Mouse (Mus musculus): ENCODE measurements around the gene Areg.

Gene Areg

DNA sequence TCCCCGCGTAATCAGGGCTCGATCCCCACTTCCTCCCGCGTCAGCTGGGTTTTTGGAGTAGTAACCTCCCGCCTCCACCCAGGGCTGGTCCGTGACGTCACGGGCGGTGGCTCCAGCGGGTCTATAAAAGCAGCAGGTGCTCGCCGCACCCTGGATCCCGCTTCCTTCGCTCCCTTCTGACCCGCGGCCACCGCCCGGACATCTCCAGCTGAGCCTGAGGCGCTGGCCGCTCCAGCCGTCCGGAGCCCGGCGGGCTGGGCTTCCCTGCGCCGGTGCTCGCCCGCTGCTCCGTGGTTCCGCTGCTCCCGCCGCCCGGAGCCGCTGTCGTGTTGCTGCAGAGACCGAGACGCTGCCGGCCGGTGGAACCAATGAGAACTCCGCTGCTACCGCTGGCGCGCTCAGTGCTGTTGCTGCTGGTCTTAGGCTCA, at the start of gene Areg:
Gene Areg (plus strand): TSS at position 154 of the 428 bp plus-strand sequence.
- DNase-seq = peak; percentile 70

GRCm38 (mm10) chr5:91090301-91090700, 49.1 kb upstream of the Areg start:
- no peak for DNase-seq

GRCm38 (mm10) chr5:91097911-91098614, 41.3 kb upstream of the Areg start:
- DNase-seq = no peak

DNA sequence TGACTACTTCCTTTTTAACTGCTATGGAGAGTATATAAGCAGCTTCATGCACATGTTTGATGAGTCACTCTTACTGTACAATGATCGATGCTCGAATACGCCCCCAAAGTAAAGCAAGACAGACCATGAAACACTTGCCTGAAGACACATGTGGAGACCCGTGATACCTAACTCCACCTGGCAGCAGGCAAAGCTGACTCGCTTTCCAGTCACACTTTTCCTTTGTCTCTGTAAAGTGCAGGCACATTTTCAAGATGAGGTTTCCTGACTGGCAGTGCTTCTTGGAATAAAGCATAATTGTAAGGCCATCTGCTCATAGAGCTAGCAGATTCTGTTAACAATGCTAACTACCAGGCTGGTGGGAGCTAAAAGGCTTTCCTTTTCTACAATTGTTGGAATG, 37.7 kb upstream of the Areg start:
- no peak for DNase-seq

GRCm38 (mm10) chr5:91103943-91104665, 35.3 kb upstream of the Areg start:
- DNase-seq = peak; percentile 4

GRCm38 (mm10) chr5:91106248-91106647, 33.2 kb upstream of the Areg start:
- DNase-seq = no peak

DNA sequence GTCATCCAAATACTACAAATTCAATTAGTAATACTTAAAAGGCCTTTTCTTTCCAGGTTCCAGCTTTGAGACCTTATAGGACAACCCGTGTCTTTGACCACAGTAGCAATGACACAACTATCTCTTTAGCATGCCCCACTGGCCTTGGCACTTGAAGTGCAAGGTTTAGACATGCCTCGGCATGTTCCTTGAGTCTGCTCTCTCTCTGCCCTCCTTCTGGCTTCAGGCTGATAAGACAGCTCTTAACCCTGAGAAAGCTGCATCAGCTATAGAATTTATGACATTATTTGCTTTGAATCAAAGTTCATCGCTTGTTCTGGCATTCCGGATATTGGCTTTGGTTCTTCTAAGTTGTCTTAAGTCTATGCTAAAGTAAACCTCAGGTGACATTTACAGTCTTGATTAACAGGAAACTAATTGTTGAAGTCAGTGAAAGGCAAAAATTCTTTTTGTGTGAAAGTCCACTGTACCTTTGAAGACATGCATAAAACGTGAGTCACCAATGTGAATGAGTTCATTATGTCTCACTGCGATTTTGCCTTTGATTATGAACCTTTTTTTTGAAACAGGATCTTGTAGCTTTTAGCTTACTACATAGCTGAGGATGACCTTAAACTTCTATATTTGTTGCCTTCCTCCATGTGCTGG, 29.3 kb upstream of the Areg start:
- DNase-seq = no peak

DNA sequence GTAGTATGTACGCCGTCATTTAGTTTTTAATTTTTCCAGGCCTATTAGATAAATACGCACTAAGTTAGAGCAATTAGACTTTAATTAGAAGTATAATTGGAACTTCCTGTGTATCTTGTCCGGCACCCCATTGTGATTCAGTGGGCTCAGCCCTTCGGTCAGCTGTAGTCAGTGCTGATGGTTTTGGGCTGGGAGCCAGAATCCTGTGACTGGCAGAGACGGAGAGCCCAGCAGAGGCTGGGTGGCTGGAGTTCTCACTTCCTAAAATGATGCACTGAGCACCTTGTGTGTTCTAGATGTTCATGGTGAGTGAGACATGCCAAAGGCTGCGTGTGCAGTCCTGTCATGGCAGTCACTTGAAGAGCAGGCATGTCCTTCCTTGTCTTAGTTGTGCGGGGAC, 28.4 kb upstream of the Areg start:
- DNase-seq = peak; percentile 21

DNA sequence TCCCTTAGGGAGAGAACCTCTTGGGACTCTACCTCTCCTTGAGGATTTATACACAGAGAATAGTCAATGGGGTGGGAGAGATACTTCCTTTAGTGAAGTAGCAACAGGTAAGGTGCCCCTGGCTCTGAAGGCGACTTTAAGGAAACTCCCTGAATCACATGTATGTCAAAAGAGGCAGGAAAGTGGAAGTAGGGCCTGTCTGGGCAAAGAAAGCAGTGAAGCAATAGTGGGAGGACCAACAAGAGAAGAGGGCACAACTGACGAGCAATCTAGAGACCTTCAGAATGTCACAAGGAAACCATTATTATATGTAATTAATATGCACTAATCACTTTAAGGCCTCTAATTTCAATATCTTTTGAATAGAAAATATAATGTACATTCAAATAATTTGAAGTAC, 25.4 kb upstream of the Areg start:
- no peak for DNase-seq

- DNase-seq = no peak
These were observed 24.8 kb upstream of the Areg start for GRCm38 (mm10) chr5:91114574-91114973.

DNA sequence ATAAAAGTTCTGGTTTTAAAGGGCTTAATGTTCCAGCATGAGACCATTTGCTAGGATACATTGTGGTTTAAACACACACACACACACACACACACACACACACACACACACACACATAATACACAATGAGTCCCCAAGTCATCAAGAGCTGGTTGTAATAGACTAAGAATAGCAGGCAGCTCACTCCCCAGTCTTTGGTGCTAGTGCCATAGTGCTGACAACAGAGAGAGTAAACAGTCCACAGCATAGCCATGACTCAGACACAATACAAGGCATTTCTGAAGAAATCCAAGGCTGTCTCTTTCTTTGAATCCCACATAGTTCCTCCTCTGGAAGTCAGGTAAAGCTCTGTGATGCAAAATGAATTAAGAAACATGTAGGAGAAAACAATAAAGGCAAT, 20.8 kb upstream of the Areg start:
- DNase-seq = no peak

GRCm38 (mm10) chr5:91123404-91123803, 16.0 kb upstream of the Areg start:
- DNase-seq = no peak

DNA sequence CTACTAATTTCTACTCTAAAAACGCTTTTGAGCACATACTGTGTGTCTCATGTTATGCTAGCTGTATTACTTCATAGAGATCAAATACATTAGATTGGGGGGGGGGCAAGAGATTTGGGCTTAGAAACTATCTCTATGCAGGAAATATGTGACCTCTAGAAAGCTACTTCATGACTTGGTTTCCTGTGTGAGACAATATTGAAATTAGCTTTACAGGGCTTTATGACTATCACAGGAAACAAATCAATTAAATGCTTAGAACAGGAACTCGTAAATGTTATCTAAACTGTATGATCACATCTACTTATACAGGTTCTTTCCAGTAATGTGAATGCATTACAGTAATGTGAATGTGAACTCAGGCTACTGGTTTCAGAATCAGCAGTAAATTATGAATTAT, 15.3 kb upstream of the Areg start:
- DNase-seq = no peak

- no peak for DNase-seq
These were observed 12.8 kb upstream of the Areg start for GRCm38 (mm10) chr5:91126623-91127022.

- DNase-seq = no peak
These were observed 4.4 kb upstream of the Areg start for GRCm38 (mm10) chr5:91134961-91135360.

DNA sequence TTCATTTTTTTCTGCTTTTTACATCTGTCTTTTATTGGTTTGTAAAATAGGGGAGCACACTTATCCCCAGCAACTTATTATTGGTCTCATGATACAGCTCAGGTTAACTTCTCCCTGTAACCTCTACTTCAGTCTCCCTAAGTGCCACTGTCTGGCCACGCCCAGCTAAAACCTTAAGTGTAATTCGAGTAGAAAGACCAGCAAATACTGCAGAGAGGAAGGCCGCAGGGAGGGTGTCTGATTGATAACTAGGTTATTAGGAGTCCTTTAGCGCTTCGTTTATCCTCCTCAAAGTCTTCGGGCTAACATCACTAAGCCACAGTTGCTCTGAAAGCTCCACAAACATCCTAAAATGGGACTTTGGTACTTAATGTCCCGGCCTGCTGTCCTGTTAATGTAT, 429 bp upstream of the Areg start:
- DNase-seq = no peak

DNA sequence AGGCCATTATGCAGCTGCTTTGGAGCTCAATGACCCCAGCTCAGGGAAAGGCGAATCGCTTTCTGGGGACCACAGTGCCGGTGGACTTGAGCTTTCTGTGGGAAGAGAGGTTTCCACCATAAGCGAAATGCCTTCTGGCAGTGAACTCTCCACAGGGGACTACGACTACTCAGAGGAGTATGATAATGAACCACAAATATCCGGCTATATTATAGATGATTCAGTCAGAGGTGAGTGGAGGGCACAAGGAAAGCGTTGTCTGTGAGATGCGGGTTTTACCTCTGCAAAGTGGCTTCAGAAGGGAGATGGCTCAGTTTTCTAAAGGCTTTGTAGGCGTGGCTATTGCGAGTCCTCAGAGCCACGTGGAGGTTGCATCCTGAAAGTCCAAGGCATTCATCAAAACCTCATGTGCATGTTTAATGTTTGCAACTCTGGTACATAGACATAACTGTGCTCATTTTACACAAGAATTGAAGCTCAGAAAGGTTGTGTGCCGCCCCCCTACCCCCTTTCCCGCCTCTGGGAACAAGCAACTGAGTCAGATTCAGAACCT, 1.6 kb downstream of the Areg start:
- DNase-seq = no peak

DNA sequence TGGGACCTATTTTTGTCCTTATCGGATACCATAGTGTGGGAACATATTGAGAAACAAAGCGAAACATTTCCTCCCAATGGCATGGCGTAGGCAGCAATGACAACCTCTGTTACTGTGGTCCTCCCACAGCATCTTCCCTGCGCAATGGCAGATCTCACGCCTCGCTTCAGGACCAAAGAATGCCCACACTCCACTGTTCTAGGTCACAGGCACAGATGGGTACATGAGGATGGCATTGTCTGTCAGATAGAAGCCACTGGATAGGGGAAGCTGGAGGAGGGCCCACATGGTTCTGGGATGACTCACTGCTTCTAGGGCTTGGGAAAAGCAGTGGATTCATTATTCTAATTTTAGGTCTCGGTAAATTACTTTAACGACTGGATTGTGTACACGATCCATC, 5.6 kb downstream of the Areg start:
- DNase-seq = no peak

DNA sequence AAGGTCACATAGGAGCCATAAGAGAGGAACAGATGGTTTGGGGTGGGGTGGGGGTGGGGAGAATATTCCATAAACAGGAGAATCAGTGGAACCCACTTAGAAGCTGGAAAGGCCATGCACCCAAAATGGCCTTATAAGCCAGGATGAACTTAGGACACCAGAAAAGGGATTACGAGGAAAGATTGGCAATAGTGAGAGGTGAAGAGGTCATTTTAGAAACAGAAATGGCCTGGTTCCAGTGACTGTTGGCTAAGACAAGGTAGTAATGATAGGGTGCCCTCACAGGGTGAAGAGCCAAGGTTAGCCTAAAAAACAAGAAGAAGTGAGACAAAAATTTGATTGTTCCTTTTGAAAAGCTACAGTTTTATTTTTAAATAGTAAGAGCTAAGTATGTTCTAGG, 7.6 kb downstream of the Areg start:
- DNase-seq = no peak

DNA sequence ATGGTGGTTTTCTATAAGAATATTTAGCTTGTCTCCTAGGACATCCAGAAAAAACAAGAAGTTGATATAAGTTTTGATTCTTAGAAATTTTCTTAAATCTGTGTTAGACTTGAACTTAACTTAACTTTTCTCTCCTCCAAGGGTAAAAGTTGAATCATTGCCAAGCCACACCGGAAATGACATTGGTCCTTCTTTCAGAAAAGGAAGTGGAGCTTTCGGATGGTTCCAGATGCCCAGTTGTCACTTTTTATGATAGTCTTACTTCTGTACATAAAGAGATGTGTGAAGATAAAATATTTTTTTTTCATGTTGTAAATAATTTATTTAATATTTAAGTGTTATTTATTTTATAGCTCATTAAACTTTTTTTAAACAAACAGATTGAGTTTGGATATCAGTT, 8.7 kb downstream of the Areg start:
- DNase-seq = peak; percentile 11

DNA sequence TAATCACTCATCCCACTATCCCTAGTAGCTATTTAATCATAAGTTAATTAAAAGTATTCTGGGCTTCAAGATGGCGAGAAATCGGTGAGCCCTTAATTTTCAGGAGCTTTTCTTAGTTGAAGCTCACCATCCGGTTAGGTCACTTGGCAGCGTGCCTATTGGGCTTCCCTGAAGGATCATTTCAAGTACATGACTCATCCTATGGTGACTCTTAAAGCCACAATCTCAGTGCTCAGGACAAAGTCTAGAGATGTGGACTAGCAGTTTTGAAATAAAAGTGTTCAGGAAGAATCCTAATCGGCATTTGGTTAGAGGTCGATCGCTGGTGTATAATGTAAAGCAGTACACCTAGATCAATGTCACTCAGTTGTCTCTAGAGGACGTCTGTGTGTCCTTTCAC, 17.3 kb downstream of the Areg start:
- peak; percentile 8 for DNase-seq

- no peak for DNase-seq
These were observed 17.8 kb downstream of the Areg start for GRCm38 (mm10) chr5:91157169-91157568.

GRCm38 (mm10) chr5:91162787-91163186, 23.4 kb downstream of the Areg start:
- DNase-seq = no peak

DNA sequence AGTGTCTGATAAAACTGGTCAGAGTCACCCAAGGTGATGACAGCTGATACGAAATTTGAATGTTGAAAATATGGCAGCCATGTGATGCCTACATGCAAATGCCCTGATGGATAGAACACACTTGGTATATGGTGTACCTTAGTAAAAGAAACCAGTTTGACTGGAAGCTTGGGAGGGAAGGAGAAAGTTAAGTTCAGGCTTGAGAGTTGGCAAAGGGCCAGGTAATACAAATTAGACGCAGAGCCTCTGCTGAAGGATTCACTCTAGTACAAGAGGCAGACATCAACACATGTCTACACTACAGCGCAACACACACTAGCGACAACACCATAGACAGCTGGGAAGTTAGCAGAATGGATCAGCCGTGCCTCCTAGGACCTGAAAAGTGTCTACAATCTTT, 27.2 kb downstream of the Areg start:
- DNase-seq = no peak
